Mouse (Mus musculus) left cerebral cortex, adult 2 months (tissue): ENCODE data around the gene Rtn1. TPM values are rescaled to one million over a fixed set of nuclear protein-coding genes. Genes with fewer than 3 reads are reported as not detected.

Source experiments
- DNase-seq, 2 experiments: peaks; one replicate each; pipeline ENCODE4 v3.0.0; 2021 to 2022; ENCODE audit warnings: low spot score in 2 of 2, mixed read lengths in 1 of 2; ENCODE audit errors: extremely low spot score in 1 of 2
- H3K27ac ChIP-seq: fragments of 200-600 bp; 2 replicates; pipeline ENCODE4 v1.8.1; 2022
- H3K4me3 ChIP-seq: fragments of 200-600 bp; 2 replicates; pipeline ENCODE4 v1.8.1; 2022
- CTCF ChIP-seq: fragments of 200-600 bp; IDR thresholded peaks from 2 replicates; pipeline ENCODE4 v1.8.1; 2022; ENCODE audit warnings: antibody characterized with exemption, mild to moderate bottlenecking, moderate library complexity
- intact Hi-C: fragments of 180-260 bp; cut with DNase I; formaldehyde crosslinking; loops from one replicate; pipeline ENCODE4 v1.15.1; 2025
- total RNA-seq, 2 experiments: library from RNA; stranded (reverse); gene quantifications; 2 replicates each; pipeline ENCODE4 v1.2.3; 2021

Rtn1 gene
- total RNA-seq, 2 experiments from 2014 or later: 1,445 to 1,455 TPM

DNA sequence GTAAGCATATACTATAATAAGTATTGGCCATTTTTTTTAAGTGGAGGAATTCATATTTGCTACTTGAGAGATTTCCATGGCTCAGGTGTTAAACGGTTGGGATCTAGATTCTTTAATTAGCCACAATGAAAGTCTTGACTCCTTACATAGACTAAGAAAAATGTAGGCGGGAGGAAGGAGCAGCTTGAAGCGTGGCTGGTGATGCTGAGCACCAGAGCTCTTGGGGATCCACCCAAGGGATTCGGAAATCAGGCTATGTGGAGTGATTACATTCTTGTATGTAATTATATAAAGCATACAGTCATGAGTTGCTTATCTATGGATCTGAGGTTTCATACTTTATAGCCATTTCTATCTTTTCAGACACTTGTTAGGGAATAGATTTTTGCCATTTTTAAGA, 229.3 kb downstream of the Rtn1 start:
- intact Hi-C loops: no loop called here
- DNase-seq: no peak
- no peak for TF ChIP-seq CTCF
- Histone ChIP-seq H3K27ac (peak overlapping the region; percentile 56), H3K4me3 (no peak overlapping the region)

DNA sequence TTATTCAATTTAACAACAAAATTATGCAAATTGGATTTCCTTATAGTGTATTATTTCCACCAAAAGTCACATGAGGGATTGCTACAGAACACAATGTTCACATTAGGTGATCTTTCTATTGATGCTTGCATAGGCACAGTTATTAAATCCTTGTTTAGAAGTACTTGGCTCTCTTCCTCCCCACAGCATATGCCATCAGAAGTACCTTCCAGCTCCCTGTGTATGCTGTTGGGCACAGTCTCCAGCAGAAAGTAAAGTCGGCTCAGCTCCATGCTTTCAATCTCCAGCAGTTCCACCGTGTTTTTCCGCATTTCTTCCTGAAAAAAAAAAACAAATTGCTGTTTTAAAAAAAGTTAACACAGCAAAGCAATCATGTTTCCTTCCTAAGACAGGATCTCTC, 230.5 kb downstream of the Rtn1 start:
- no peak for DNase-seq
- no peak overlapping the region for H3K27ac ChIP-seq
- no peak overlapping the region for H3K4me3 ChIP-seq
- intact Hi-C loops: no loop called here
- no peak for TF ChIP-seq CTCF

Other genes with a start within 250 kb of the Rtn1 start
- not detected for gene Ccdc175, start 224.0 kb downstream of the Rtn1 start, total RNA-seq
- 1 to 10 TPM; 2.5 TPM for gene Lrrc9, start 32.8 kb upstream of the Rtn1 start, total RNA-seq
- gene Pcnx4, start 127.3 kb upstream of the Rtn1 start, total RNA-seq: 10 to 100 TPM; 30.2 to 32.8 TPM
- gene Gm4756, start 240.6 kb upstream of the Rtn1 start, total RNA-seq: not detected